Mouse (Mus musculus) forebrain, embryonic 14.5 days (tissue): ENCODE results near the gene Tor2a. TPM values are rescaled to one million over a fixed set of nuclear protein-coding genes. Genes with fewer than 3 reads are reported as not detected.

Experiments
- ATAC-seq: fragments of 200-750 bp; cut with Nextera tagmentation; 2 replicates; pipeline ENCODE4 v1.8.0; 2017; ENCODE audit warnings: mild to moderate bottlenecking, moderate library complexity
- DNase-seq: peaks from one replicate; pipeline ENCODE4 v3.0.0-alpha.2; 2015; ENCODE audit warnings: low spot score
- H3K27ac ChIP-seq: fragments of 300-500 bp; sonication (generic); 2 replicates; pipeline ENCODE4 v1.5.1; 2014; ENCODE audit warnings: low read depth, mild to moderate bottlenecking, control low read depth, low read length, moderate library complexity
- H3K27me3 ChIP-seq: fragments of 300-500 bp; sonication (generic); replicated peaks from 2 replicates; pipeline ENCODE4 v1.6.1; 2014; ENCODE audit warnings: low read length, control low read depth, mixed read lengths; ENCODE audit not compliant: control insufficient read depth, insufficient read depth
- H3K36me3 ChIP-seq: fragments of 300-500 bp; sonication (generic); 2 replicates; pipeline ENCODE4 v1.6.1; 2014; ENCODE audit warnings: low read length, control low read depth; ENCODE audit not compliant: control insufficient read depth, insufficient read depth
- H3K4me1 ChIP-seq: fragments of 300-500 bp; sonication (generic); 2 replicates; pipeline ENCODE4 v1.6.1; 2014; ENCODE audit warnings: antibody characterized with exemption, low read length, control low read depth; ENCODE audit not compliant: control insufficient read depth, insufficient read depth
- H3K4me2 ChIP-seq: fragments of 300-500 bp; sonication (generic); 2 replicates; pipeline ENCODE4 v1.6.1; 2014; ENCODE audit warnings: mild to moderate bottlenecking, control low read depth, low read length
- H3K4me3 ChIP-seq: fragments of 300-500 bp; sonication (generic); 2 replicates; pipeline ENCODE4 v1.5.1; 2014; ENCODE audit warnings: low read depth, low read length, control low read depth
- H3K9ac ChIP-seq: fragments of 300-500 bp; sonication (generic); 2 replicates; pipeline ENCODE4 v1.6.1; 2014; ENCODE audit warnings: mild to moderate bottlenecking, low read length, control low read depth, moderate library complexity
- H3K9me3 ChIP-seq: fragments of 300-500 bp; sonication (generic); replicated peaks from 2 replicates; pipeline ENCODE4 v1.6.1; 2016; ENCODE audit warnings: low read length, control low read depth, mixed read lengths; ENCODE audit not compliant: control insufficient read depth
- WGBS: fragments of 180-500 bp; shearing (Covaris S2); extraction: QIAGEN DNeasy Blood & Tissue Kit; methylation state at CpG from one replicate; pipeline ENCODE4 v1.1.7; 2014; 5-methylcytosine and 5-hydroxymethylcytosine counted together
- microRNA counts: library from miRNA; unstranded; fragments of <30 nt; microRNA quantifications from one replicate; lab custom pipeline; 2016
- microRNA-seq: library from miRNA; unstranded; fragments of <30 nt; microRNA quantifications from one replicate; pipeline ENCODE4, GENCODE M21; 2016
- polyA plus RNA-seq: library from polyadenylated mRNA; unstranded; fragments of >200 nt; fragmentation: Nextera tagmentation; extraction: Ambion mirVana; gene quantifications from 2 replicates; pipeline ENCODE4 v1.2.1, GENCODE M21; 2014

Gene Tor2a
- polyA plus RNA-seq, 1 experiment from 2014 or later = 71.2 TPM

DNA sequence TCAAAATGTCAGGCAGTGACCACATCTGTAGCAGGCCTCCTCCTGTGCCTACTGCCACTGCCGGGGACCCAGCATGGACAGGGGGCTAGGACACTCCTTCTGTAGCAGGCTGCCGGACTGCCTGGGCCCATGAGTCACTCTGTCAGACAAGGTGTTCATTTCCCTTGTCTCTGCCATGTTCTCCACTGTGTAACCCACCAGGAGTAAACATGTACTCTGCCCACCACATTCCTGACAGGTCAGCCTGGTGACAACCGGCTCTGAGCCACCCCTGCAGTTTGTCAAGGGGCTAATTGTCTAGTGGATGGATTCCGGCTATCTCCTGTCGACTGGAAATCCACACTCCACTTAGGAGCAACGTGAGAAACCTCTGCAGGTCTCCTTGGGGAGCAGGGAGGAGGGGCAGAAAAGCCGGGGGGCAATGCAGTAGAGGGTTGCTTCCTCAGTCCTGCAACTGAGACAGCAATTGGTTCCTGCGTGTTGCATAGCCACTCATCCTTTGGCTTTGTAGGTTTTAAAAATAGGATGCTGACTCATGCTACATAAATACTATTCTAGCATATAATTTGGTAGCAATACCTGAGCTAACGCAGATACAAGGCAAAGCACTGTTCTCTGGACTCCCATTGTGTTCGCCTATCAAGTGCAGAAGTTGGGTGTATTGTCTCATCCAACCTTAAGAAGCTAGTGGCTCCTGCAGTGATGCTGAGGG is 41.4 kb downstream of the Tor2a start:
- H3K27ac ChIP-seq = no peak overlapping the region
- no peaks in the 10 kb centered on the region for H3K27me3 ChIP-seq
- no peaks in the 10 kb centered on the region for H3K4me1 ChIP-seq
- no peaks in the 10 kb centered on the region for H3K9me3 ChIP-seq
- WGBS = 80% methylated on average over 10 of the region's 10 CpGs
- H3K36me3 ChIP-seq = peaks cover 83% of the 10 kb centered on the region
- ATAC-seq (no peak), DNase-seq (no peak)
- H3K9ac ChIP-seq = no peak overlapping the region
- H3K4me3 ChIP-seq = no peak overlapping the region
- H3K4me2 ChIP-seq = no peak overlapping the region

DNA sequence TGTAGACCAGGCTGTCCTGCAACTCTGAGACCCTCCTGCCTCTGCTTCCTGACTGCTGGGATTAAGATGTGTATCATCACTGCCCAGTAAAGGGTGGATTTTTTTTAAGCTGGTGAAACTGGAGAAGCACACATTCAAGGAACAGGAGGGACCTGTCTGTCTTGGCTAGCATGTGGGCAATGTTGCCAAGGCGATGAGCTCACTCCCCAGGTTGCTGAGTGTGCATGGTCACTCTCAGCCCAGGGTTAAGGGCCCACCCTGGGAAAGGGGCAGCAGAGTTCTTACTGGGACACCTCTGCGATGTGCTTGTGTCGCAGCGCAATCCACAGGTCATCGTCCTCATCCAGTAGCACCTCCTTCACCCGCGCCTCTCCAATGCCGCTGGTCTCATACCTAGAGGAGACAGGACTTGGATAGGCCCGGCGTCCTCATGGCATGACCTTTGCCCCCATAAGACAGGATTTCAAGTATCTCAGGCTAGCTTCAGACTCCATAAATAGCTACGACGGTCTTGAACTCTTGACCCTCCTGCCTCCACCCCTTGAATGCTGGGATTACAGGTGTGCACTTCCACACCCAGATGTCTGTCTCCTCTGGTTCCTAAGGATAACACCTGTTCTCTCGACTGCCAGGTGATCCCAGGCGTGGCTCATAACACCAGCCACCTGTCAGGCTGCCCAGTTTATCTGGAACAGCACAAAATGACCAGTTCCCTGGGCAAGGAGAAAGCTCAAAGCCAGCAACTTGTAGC is 52.0 kb downstream of the Tor2a start:
- Histone ChIP-seq H3K4me2 (no peak overlapping the region), H3K9ac (no peak overlapping the region), H3K4me1 (no peaks in the 10 kb centered on the region), H3K27ac (no peak overlapping the region), H3K36me3 (peaks cover 78% of the 10 kb centered on the region), H3K9me3 (no peaks in the 10 kb centered on the region), H3K27me3 (no peaks in the 10 kb centered on the region), H3K4me3 (no peak overlapping the region)
- ATAC-seq (no peak), DNase-seq (no peak)
- 93% methylated on average over 14 of the region's 14 CpGs for WGBS

MicroRNAs encoded within 50 kb of the gene (microRNA counts, 519-probe panel; counts per million panel counts)
- not detected for microRNA mmu-miR-2861 (lab: Ali Mortazavi, UCI)

Small RNA genes lying within 50 kb of the gene (microRNA-seq; reads per million reads assigned to microRNA genes)
- gene Mir2861 = not detected
- not detected for gene Mir3960

Other genes with a start within 250 kb of the Tor2a start
- 4.4 and 5.2 TPM in 2 replicates for gene Fam102a, start 221.9 kb upstream of the Tor2a start, polyA plus RNA-seq
- gene Dpm2, start 186.4 kb upstream of the Tor2a start, polyA plus RNA-seq = 143 and 152 TPM in 2 replicates
- gene Pip5kl1, start 182.4 kb upstream of the Tor2a start, polyA plus RNA-seq = 4.7 TPM in 2 replicates
- 0.30 and 0.61 TPM in 2 replicates for gene 9430097D07Rik, start 181.6 kb upstream of the Tor2a start, polyA plus RNA-seq
- 18.7 and 21.4 TPM in 2 replicates for gene St6galnac4, start 170.1 kb upstream of the Tor2a start, polyA plus RNA-seq
- 4.7 and 5.7 TPM in 2 replicates for gene St6galnac6, start 157.5 kb upstream of the Tor2a start, polyA plus RNA-seq
- gene Ak1, start 135.5 kb upstream of the Tor2a start, polyA plus RNA-seq = 60.3 and 65.9 TPM in 2 replicates
- gene Eng, start 110.6 kb upstream of the Tor2a start, polyA plus RNA-seq = 15.0 and 23.1 TPM in 2 replicates
- gene Fpgs, start 53.1 kb upstream of the Tor2a start, polyA plus RNA-seq = 10.9 and 14.3 TPM in 2 replicates
- 72.9 and 75.1 TPM in 2 replicates for gene Cdk9, start 44.2 kb upstream of the Tor2a start, polyA plus RNA-seq
- 25.8 and 37.4 TPM in 2 replicates for gene Sh2d3c, start 36.2 kb upstream of the Tor2a start, polyA plus RNA-seq
- gene 6330409D20Rik, start 16.2 kb upstream of the Tor2a start, polyA plus RNA-seq = 3.2 and 3.4 TPM in 2 replicates
- gene Ttc16, start 18.4 kb downstream of the Tor2a start, polyA plus RNA-seq = 0.27 and 0.80 TPM in 2 replicates
- gene Ptrh1, start 18.6 kb downstream of the Tor2a start, polyA plus RNA-seq = 4.7 and 5.1 TPM in 2 replicates
- gene Cfap157, start 27.2 kb downstream of the Tor2a start, polyA plus RNA-seq = 0.17 and 0.30 TPM in 2 replicates
- 127 and 174 TPM in 2 replicates for gene Stxbp1, start 90.0 kb downstream of the Tor2a start, polyA plus RNA-seq
- 13.8 and 17.7 TPM in 2 replicates for gene Fam129b, start 118.9 kb downstream of the Tor2a start, polyA plus RNA-seq
- gene Rpl12, start 204.3 kb downstream of the Tor2a start, polyA plus RNA-seq = 94.3 and 128 TPM in 2 replicates
- gene Lrsam1, start 204.4 kb downstream of the Tor2a start, polyA plus RNA-seq = 13.6 and 15.7 TPM in 2 replicates
- 11.2 TPM in 2 replicates for gene Slc2a8, start 224.8 kb downstream of the Tor2a start, polyA plus RNA-seq